Mouse (Mus musculus): Measurements from ENCODE around the gene Ace.

- TF ChIP-seq CTCF (IDR thresholded peaks at IDR 0.05; ENCODE audit: extremely low read depth, insufficient read length, insufficient replicate concordance, low read depth, low read length): no peak
- TF ChIP-seq POLR2A (IDR thresholded peaks at IDR 0.05; ENCODE audit: low read depth, low read length): no peak
Measured at GRCm38 (mm10) chr11:105922769-105923663, 44.7 kb upstream of the Ace start.
